Mouse (Mus musculus) heart, embryonic 15.5 days (tissue): ENCODE measurements around the gene Gm21992. TPM values are rescaled to one million over a fixed set of nuclear protein-coding genes. Genes with fewer than 3 reads are reported as not detected.

Source experiments
- ATAC-seq: fragments of 200-750 bp; cut with Nextera tagmentation; replicated peaks from 2 replicates; pipeline ENCODE4 v1.8.0; 2017; ENCODE audit warnings: low read depth, moderate TSS enrichment; ENCODE audit not compliant: insufficient number of reproducible peaks, insufficient read depth, low FRiP score
- H3K27ac ChIP-seq: fragments of 300-500 bp; sonication (generic); 2 replicates; pipeline ENCODE4 v1.5.1; 2015; ENCODE audit warnings: mild to moderate bottlenecking, inconsistent platforms
- H3K27me3 ChIP-seq: fragments of 300-500 bp; sonication (generic); 2 replicates; pipeline ENCODE4 v1.6.1; 2015; ENCODE audit warnings: inconsistent platforms
- H3K36me3 ChIP-seq: fragments of 300-500 bp; sonication (generic); 2 replicates; pipeline ENCODE4 v1.6.1; 2015; ENCODE audit warnings: mild to moderate bottlenecking, inconsistent platforms
- H3K4me1 ChIP-seq: fragments of 300-500 bp; sonication (generic); replicated peaks from 2 replicates; pipeline ENCODE4 v1.6.1; 2015; ENCODE audit warnings: inconsistent platforms
- H3K4me2 ChIP-seq: fragments of 300-500 bp; sonication (generic); 2 replicates; pipeline ENCODE4 v1.6.1; 2015; ENCODE audit warnings: inconsistent platforms, mild to moderate bottlenecking, moderate library complexity
- H3K4me3 ChIP-seq: fragments of 300-500 bp; sonication (generic); 2 replicates; pipeline ENCODE4 v1.5.1; 2015; ENCODE audit warnings: mild to moderate bottlenecking, inconsistent platforms
- H3K9ac ChIP-seq: fragments of 300-500 bp; sonication (generic); 2 replicates; pipeline ENCODE4 v1.6.1; 2015; ENCODE audit warnings: mild to moderate bottlenecking, inconsistent platforms
- H3K9me3 ChIP-seq: fragments of 300-500 bp; sonication (generic); replicated peaks from 2 replicates; pipeline ENCODE4 v1.6.1; 2016; ENCODE audit warnings: inconsistent platforms
- WGBS: fragments of 180-500 bp; shearing (Covaris S2); methylation state at CpG from one replicate; pipeline ENCODE4 v1.1.7; 2015; ENCODE audit warnings: mixed read lengths; 5-methylcytosine and 5-hydroxymethylcytosine counted together
- polyA plus RNA-seq: library from polyadenylated mRNA; unstranded; fragments of >200 nt; fragmentation: Nextera tagmentation; extraction: Ambion mirVana; gene quantifications from 2 replicates; pipeline ENCODE4 v1.2.1, GENCODE M21; 2015

Gene Gm21992
- polyA plus RNA-seq, 1 experiment from 2014 or later: 30.5 TPM

GRCm38 (mm10) chr19:4747631-4748312, 63.6 kb downstream of the Gm21992 start:
- no peak for ATAC-seq
- peaks cover 7% of the 10 kb centered on the region for H3K4me1 ChIP-seq
- no peak overlapping the region for H3K9ac ChIP-seq
- no peaks in the 10 kb centered on the region for H3K9me3 ChIP-seq
- H3K4me3 ChIP-seq: no peak overlapping the region
- no peaks in the 10 kb centered on the region for H3K27me3 ChIP-seq
- no peaks in the 10 kb centered on the region for H3K36me3 ChIP-seq
- no peak overlapping the region for H3K27ac ChIP-seq
- WGBS: 86% methylated on average over 9 of the region's 9 CpGs
- H3K4me2 ChIP-seq: no peak overlapping the region

GRCm38 (mm10) chr19:4746611-4747010, 64.8 kb downstream of the Gm21992 start:
- H3K27ac ChIP-seq: no peak overlapping the region
- H3K4me3 ChIP-seq: no peak overlapping the region
- no peaks in the 10 kb centered on the region for H3K9me3 ChIP-seq
- H3K9ac ChIP-seq: no peak overlapping the region
- no peaks in the 10 kb centered on the region for H3K27me3 ChIP-seq
- peaks cover 7% of the 10 kb centered on the region for H3K4me1 ChIP-seq
- 77% methylated on average over 14 of the region's 14 CpGs for WGBS
- no peak overlapping the region for H3K4me2 ChIP-seq
- no peaks in the 10 kb centered on the region for H3K36me3 ChIP-seq
- ATAC-seq: no peak

- no peaks in the 10 kb centered on the region for H3K36me3 ChIP-seq
- H3K4me2 ChIP-seq: no peak overlapping the region
- ATAC-seq: no peak
- no peak overlapping the region for H3K9ac ChIP-seq
- peaks cover 7% of the 10 kb centered on the region for H3K4me1 ChIP-seq
- no peaks in the 10 kb centered on the region for H3K27me3 ChIP-seq
- H3K4me3 ChIP-seq: no peak overlapping the region
- no peak overlapping the region for H3K27ac ChIP-seq
- WGBS: 91% methylated on average over 10 of the region's 10 CpGs
- no peaks in the 10 kb centered on the region for H3K9me3 ChIP-seq
These were observed 65.7 kb downstream of the Gm21992 start for GRCm38 (mm10) chr19:4745681-4746080.

- Histone ChIP-seq H3K4me3 (no peak overlapping the region), H3K27me3 (no peaks in the 10 kb centered on the region), H3K4me1 (peaks cover 7% of the 10 kb centered on the region), H3K9ac (no peak overlapping the region), H3K27ac (no peak overlapping the region), H3K9me3 (no peaks in the 10 kb centered on the region), H3K36me3 (no peaks in the 10 kb centered on the region), H3K4me2 (no peak overlapping the region)
- 27% methylated on average over 9 of the region's 9 CpGs for WGBS
- ATAC-seq: no peak
These were observed 66.4 kb downstream of the Gm21992 start for GRCm38 (mm10) chr19:4745057-4745456.

GRCm38 (mm10) chr19:4744026-4744425, 67.4 kb downstream of the Gm21992 start:
- Histone ChIP-seq H3K4me2 (no peak overlapping the region), H3K27me3 (no peaks in the 10 kb centered on the region), H3K4me1 (peaks cover 7% of the 10 kb centered on the region), H3K9ac (no peak overlapping the region), H3K4me3 (no peak overlapping the region), H3K36me3 (no peaks in the 10 kb centered on the region), H3K9me3 (no peaks in the 10 kb centered on the region), H3K27ac (no peak overlapping the region)
- ATAC-seq: no peak
- WGBS: 78% methylated on average over 14 of the region's 14 CpGs

GRCm38 (mm10) chr19:4743524-4743923, 67.9 kb downstream of the Gm21992 start:
- H3K36me3 ChIP-seq: no peaks in the 10 kb centered on the region
- H3K27me3 ChIP-seq: no peaks in the 10 kb centered on the region
- H3K9me3 ChIP-seq: no peaks in the 10 kb centered on the region
- H3K4me1 ChIP-seq: peaks cover 7% of the 10 kb centered on the region
- no peak overlapping the region for H3K9ac ChIP-seq
- ATAC-seq: no peak
- WGBS: 43% methylated on average over 5 of the region's 5 CpGs
- H3K4me2 ChIP-seq: no peak overlapping the region
- H3K4me3 ChIP-seq: no peak overlapping the region
- no peak overlapping the region for H3K27ac ChIP-seq

- 86% methylated on average over 6 of the region's 6 CpGs for WGBS
- ATAC-seq: no peak
- no peaks in the 10 kb centered on the region for H3K9me3 ChIP-seq
- no peak overlapping the region for H3K27ac ChIP-seq
- no peak overlapping the region for H3K4me2 ChIP-seq
- peaks cover 7% of the 10 kb centered on the region for H3K4me1 ChIP-seq
- H3K4me3 ChIP-seq: no peak overlapping the region
- H3K36me3 ChIP-seq: no peaks in the 10 kb centered on the region
- no peak overlapping the region for H3K9ac ChIP-seq
- H3K27me3 ChIP-seq: no peaks in the 10 kb centered on the region
These were observed 69.2 kb downstream of the Gm21992 start for GRCm38 (mm10) chr19:4742229-4742628.

- H3K4me1 ChIP-seq: peaks cover 7% of the 10 kb centered on the region
- 74% methylated on average over 10 of the region's 10 CpGs for WGBS
- H3K27me3 ChIP-seq: no peaks in the 10 kb centered on the region
- no peak for ATAC-seq
- H3K9ac ChIP-seq: no peak overlapping the region
- H3K9me3 ChIP-seq: no peaks in the 10 kb centered on the region
- H3K27ac ChIP-seq: no peak overlapping the region
- H3K4me2 ChIP-seq: no peak overlapping the region
- no peak overlapping the region for H3K4me3 ChIP-seq
- H3K36me3 ChIP-seq: no peaks in the 10 kb centered on the region
These were observed 69.9 kb downstream of the Gm21992 start for GRCm38 (mm10) chr19:4741482-4741881.

GRCm38 (mm10) chr19:4739762-4740161, 71.7 kb downstream of the Gm21992 start:
- H3K9ac ChIP-seq: no peak overlapping the region
- H3K4me3 ChIP-seq: no peak overlapping the region
- H3K4me2 ChIP-seq: no peak overlapping the region
- no peak for ATAC-seq
- H3K27ac ChIP-seq: no peak overlapping the region
- no peaks in the 10 kb centered on the region for H3K27me3 ChIP-seq
- H3K4me1 ChIP-seq: peaks cover under 1% of the 10 kb centered on the region; the same call in 1 of the 2 replicates
- no peaks in the 10 kb centered on the region for H3K9me3 ChIP-seq
- WGBS: 77% methylated on average over 5 of the region's 5 CpGs
- no peaks in the 10 kb centered on the region for H3K36me3 ChIP-seq

GRCm38 (mm10) chr19:4739053-4739452, 72.4 kb downstream of the Gm21992 start:
- Histone ChIP-seq H3K4me2 (no peak overlapping the region), H3K4me1 (no peaks in the 10 kb centered on the region), H3K4me3 (no peak overlapping the region), H3K36me3 (no peaks in the 10 kb centered on the region), H3K27me3 (no peaks in the 10 kb centered on the region), H3K9me3 (no peaks in the 10 kb centered on the region), H3K9ac (no peak overlapping the region), H3K27ac (no peak overlapping the region)
- WGBS: 90% methylated on average over 11 of the region's 11 CpGs
- no peak for ATAC-seq

GRCm38 (mm10) chr19:4737866-4738265, 73.5 kb downstream of the Gm21992 start:
- Histone ChIP-seq H3K36me3 (no peaks in the 10 kb centered on the region), H3K27ac (no peak overlapping the region), H3K4me3 (no peak overlapping the region), H3K9me3 (no peaks in the 10 kb centered on the region), H3K9ac (no peak overlapping the region), H3K4me1 (no peaks in the 10 kb centered on the region), H3K27me3 (no peaks in the 10 kb centered on the region), H3K4me2 (no peak overlapping the region)
- ATAC-seq: no peak
- WGBS: 75% methylated on average over 13 of the region's 13 CpGs

- 79% methylated on average over 3 of the region's 3 CpGs for whole genome bisulfite sequencing
- Histone ChIP-seq H3K36me3 (no peaks in the 10 kb centered on the region), H3K27me3 (no peaks in the 10 kb centered on the region), H3K4me1 (no peaks in the 10 kb centered on the region), H3K27ac (no peak overlapping the region), H3K4me2 (no peak overlapping the region), H3K4me3 (no peak overlapping the region), H3K9ac (no peak overlapping the region), H3K9me3 (no peaks in the 10 kb centered on the region)
- ATAC-seq: no peak
These were observed 78.4 kb downstream of the Gm21992 start for GRCm38 (mm10) chr19:4733052-4733451.
